ENCODE assay signal across 8 mouse cellular contexts in genomic region chr1:93512351-93512690, GRCm38 (mm10). TPM values are rescaled to one million over a fixed set of nuclear protein-coding genes. Genes with fewer than 3 reads are reported as not detected.
DNase-seq lines count a peak whose midpoint lies in the region; ATAC-seq and TF ChIP-seq lines count a peak whose summit lies in the region.

No protein-coding gene starts in this region.

- peak overlapping the region; percentile 42 to 63 for H3K4me3 ChIP-seq in liver, embryonic 14.5 days (ENCODE audit: insufficient read depth in 1 of 2, low read depth in 2 of 2, low read length in 2 of 2)
- peak overlapping the region; percentile 70 for H3K4me3 ChIP-seq in stomach, postnatal 0 days (ENCODE audit: low read depth, low read length)

- no peak for DNase-seq in cerebellum, adult 11-12 months
- DNase-seq in thymus, postnatal 0 days (ENCODE audit: low spot score), result peak; percentile 6
- no peak for DNase-seq in thymus, adult 18-20 months
- DNase-seq in liver, embryonic 14.5 days (ENCODE audit: low read depth in 3 of 3, low spot score in 3 of 3), result no peak
- no peak for DNase-seq in stomach, postnatal 0 days (ENCODE audit: low spot score)
- DNase-seq in thymus, postnatal 36 days, result no peak
- DNase-seq in right cerebral cortex, postnatal 4 days, result no peak

- WGBS in liver, embryonic 14.5 days (ENCODE audit: insufficient replicate concordance), result 8% methylated on average over 15 of the region's 15 CpGs
- 2% methylated on average over 14 of the region's 15 CpGs for WGBS in stomach, postnatal 0 days

- H3K9ac ChIP-seq in liver, embryonic 14.5 days (replicated peaks), result peak overlapping the region; percentile 61
- peak overlapping the region; percentile 80 for H3K9ac ChIP-seq in stomach, postnatal 0 days (ENCODE audit: low read length)

- no peak overlapping the region for H3K27ac ChIP-seq in liver, embryonic 14.5 days
- peak overlapping the region; percentile 86 for H3K27ac ChIP-seq in stomach, postnatal 0 days (replicated peaks)

- no peak for TF ChIP-seq CTCF in liver, embryonic 14.5 days (IDR thresholded peaks at IDR 0.05; ENCODE audit: low read depth)
- TF ChIP-seq CTCF in stomach, postnatal 0 days (IDR thresholded peaks at IDR 0.05; ENCODE audit: low read depth), result no peak

- peaks cover 4 to 6% of the 10 kb centered on the region in 2 experiments for H3K4me1 ChIP-seq in liver, embryonic 14.5 days (replicated peaks; ENCODE audit: control insufficient read depth in 2 of 2, insufficient read depth in 2 of 2, low read length in 1 of 2)
- H3K4me1 ChIP-seq in stomach, postnatal 0 days (replicated peaks; ENCODE audit: control insufficient read depth, insufficient read depth), result peaks cover 3% of the 10 kb centered on the region; the same call in 1 of the 2 replicates

- H3K27me3 ChIP-seq in liver, embryonic 14.5 days (ENCODE audit: control insufficient read depth, insufficient read depth, low read length), result no peaks in the 10 kb centered on the region
- no peaks in the 10 kb centered on the region for H3K27me3 ChIP-seq in stomach, postnatal 0 days (ENCODE audit: control insufficient read depth, insufficient read depth, low read length)

- no peak for TF ChIP-seq EP300 in liver, embryonic 14.5 days (IDR thresholded peaks at IDR 0.05; ENCODE audit: low read depth)
- no peak for TF ChIP-seq EP300 in stomach, postnatal 0 days (optimal IDR thresholded peaks at IDR 0.05)

- H3K9me3 ChIP-seq in liver, embryonic 14.5 days (ENCODE audit: control insufficient read depth, low read length), result no peaks in the 10 kb centered on the region
- no peaks in the 10 kb centered on the region for H3K9me3 ChIP-seq in stomach, postnatal 0 days (ENCODE audit: control insufficient read depth, low read length)

- peaks cover 7% of the 10 kb centered on the region for H3K36me3 ChIP-seq in liver, embryonic 14.5 days (replicated peaks; ENCODE audit: control insufficient read depth, insufficient read depth, low read depth)
- H3K36me3 ChIP-seq in stomach, postnatal 0 days (ENCODE audit: control insufficient read depth, insufficient read depth, low read length), result no peaks in the 10 kb centered on the region; the same call in none of the 2 replicates

- peak; percentile 50 for ATAC-seq in cerebellum, adult (ENCODE audit: insufficient number of reproducible peaks, low FRiP score, low TSS enrichment)
- peak; percentile 2; the same call in 1 of the 2 replicates for ATAC-seq in liver, embryonic 14.5 days (ENCODE audit: insufficient read depth)
- ATAC-seq in stomach, postnatal 0 days (ENCODE audit: low FRiP score, low TSS enrichment), result no peak; the same call in 1 of the 2 replicates

- peak overlapping the region; percentile 89 for H3K4me2 ChIP-seq in liver, embryonic 14.5 days (ENCODE audit: low read depth)
- peak overlapping the region; percentile 81 for H3K4me2 ChIP-seq in stomach, postnatal 0 days (replicated peaks; ENCODE audit: low read depth)

RNA-seq across cellular contexts. Expression of gene Farp2, which starts 0.4 kb away (rescaled TPM):
- 0.68 and 0.86 TPM in 2 replicates for polyA plus RNA-seq in thymus, postnatal 0 days (2015; fragmentation: Nextera tagmentation; extraction: Ambion mirVana)
- polyA plus RNA-seq in liver, embryonic 14.5 days (2012; rRNA removed), result 0.61 TPM in 2 replicates
- 1.2 and 1.3 TPM in 2 replicates for polyA plus RNA-seq in liver, embryonic 14.5 days (2014; fragmentation: Nextera tagmentation; extraction: Ambion mirVana)
- polyA plus RNA-seq in stomach, postnatal 0 days (2015; fragmentation: Nextera tagmentation; extraction: Ambion mirVana), result 2.9 and 3.0 TPM in 2 replicates

RNA-seq across cellular contexts. Expression of gene Hdlbp, which starts 33.7 kb away (rescaled TPM):
- polyA plus RNA-seq in thymus, postnatal 0 days (2015; fragmentation: Nextera tagmentation; extraction: Ambion mirVana), result 87.6 and 87.8 TPM in 2 replicates
- 30.9 and 47.2 TPM in 2 replicates for polyA plus RNA-seq in liver, embryonic 14.5 days (2012; rRNA removed)
- 59.3 and 61.6 TPM in 2 replicates for polyA plus RNA-seq in liver, embryonic 14.5 days (2014; fragmentation: Nextera tagmentation; extraction: Ambion mirVana)
- polyA plus RNA-seq in stomach, postnatal 0 days (2015; fragmentation: Nextera tagmentation; extraction: Ambion mirVana), result 106 and 155 TPM in 2 replicates
